Mouse (Mus musculus): ENCODE measurements around the gene Klhl36.

The Klhl36 gene

DNA sequence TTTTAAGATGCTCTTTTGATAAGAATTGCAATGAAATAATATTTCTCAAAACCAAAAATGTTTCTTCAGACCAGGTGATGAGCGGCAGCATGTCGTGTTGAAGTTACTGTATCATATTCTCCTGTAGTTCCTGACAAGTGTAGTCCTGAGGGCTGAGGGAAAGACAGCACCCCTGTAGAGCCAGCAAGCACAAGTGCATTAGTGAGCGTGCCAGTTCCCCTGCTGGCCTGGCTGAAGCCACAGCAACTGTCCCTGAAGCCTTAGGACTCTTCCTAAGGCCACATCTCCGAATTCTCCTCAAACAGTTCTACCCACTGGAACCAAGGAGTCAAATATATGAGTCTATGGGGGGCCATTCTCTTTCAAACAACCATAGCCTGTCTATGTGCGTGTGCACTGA, 61.2 kb downstream of the Klhl36 start:
- in situ Hi-C loops (cut with MboI, MseI): no loop called here

DNA sequence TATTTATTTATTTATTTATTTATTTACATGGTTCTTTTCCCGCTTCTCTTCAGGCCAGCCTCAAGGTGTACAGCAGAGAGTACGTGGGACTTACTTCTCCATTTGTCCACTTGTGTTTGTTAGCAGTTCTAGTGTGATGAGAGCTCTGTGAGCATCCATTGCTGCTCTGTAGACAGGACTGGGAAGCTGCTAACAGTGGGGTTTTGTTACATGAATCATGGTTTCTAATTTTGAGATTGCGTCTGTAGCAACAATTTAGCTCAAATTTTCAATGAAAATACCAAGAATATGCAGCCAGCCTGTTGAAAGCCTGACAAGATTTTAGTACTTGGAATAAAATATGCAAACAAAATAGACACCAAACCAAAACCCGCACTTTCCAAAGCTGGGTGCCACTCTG, 63.4 kb downstream of the Klhl36 start:
- in situ Hi-C loops (cut with MboI, MseI): no loop called here

DNA sequence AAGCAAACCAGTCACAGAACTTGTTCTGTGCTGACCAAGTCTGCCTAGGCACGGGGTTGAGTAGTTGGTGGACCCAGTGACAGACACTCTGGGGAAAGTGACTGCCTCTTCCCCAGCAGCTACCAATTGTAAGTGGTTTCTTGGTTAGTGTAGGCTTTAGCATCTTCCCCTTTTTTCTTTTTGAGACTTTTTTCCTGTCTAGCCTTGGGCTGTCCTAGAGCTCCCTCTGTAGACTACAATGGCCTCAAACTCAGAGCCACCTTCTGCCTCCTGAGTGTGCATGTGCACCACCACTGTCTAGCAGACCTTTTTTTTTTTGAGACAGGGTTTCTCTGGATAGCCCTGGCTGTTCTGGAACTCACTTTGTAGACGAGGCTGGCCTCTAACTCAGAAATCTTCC, 64.4 kb downstream of the Klhl36 start:
- in situ Hi-C loops (cut with MboI, MseI): no loop called here

Data from regulatory T cell (primary cell).